Mouse (Mus musculus): ENCODE data around the gene Metap1d. TPM values are rescaled to one million over a fixed set of nuclear protein-coding genes. Genes with fewer than 3 reads are reported as not detected.
A peak's percentile ranks its signal among the peaks of the same experiment; 100 is the strongest.

The Metap1d gene
- total and polyA plus RNA-seq, 3 experiments: 18.9 to 28.3 (median 21.5) TPM

DNA sequence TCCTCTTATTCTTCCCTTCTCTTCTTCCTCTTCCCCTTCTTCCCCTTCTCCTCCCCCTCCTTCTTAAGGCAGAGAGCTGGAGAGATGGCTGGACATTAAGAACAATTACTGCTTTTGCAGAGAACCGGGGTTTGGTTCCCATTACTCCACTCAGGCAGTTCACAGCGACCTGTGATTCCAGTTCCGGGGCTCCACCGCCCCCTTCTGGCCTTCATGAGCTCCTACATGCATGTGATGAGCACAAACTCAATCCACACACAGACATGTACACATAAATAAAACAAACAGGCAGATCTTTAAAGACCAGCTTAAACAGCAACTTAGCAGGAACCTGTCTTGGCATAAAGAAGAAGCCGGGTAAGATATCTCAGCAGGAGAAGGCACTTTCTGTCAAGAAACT lies 103.0 kb downstream of the Metap1d start:
- no peak for DNase-seq (ENCODE audit: extremely low read depth)
- dilution Hi-C loops (cut with MboI; ENCODE audit: extremely low pct_ligation_motif_present, extremely low pct_unique_long_range_greater_than_20kb, low sequenced_read_pairs) (no loop called here), in situ Hi-C loops (cut with MboI; ENCODE audit: low pct_ligation_motif_present, low pct_unique_long_range_greater_than_20kb, low sequenced_read_pairs) (no loop called here)
- Histone ChIP-seq H3K4me2 (ENCODE audit: insufficient read depth, low read depth, poor library complexity, severe bottlenecking) (no peak overlapping the region), H3K27ac (ENCODE audit: insufficient read depth, low read depth) (no peak overlapping the region), H3K79me2 (replicated peaks; ENCODE audit: control insufficient read depth, extremely low read depth, insufficient read depth, poor library complexity, severe bottlenecking) (no peaks in the 10 kb centered on the region), H3K4me3 (replicated peaks in 1 of 3; ENCODE audit: low read depth in 2 of 3, low read length in 2 of 3, poor library complexity in 1 of 3) (no peak overlapping the region), H3K9me3 (replicated peaks; ENCODE audit: low read length) (peaks cover 17% of the 10 kb centered on the region), H3K27me3 (replicated peaks) (peaks cover 2% of the 10 kb centered on the region), H3K36me3 (replicated peaks in 1 of 2; ENCODE audit: control insufficient read depth in 1 of 2, insufficient read depth in 1 of 2, low read length in 1 of 2) (no peaks in the 10 kb centered on the region), H3K9ac (ENCODE audit: insufficient read depth, low read depth) (no peak overlapping the region), H3K4me1 (ENCODE audit: control insufficient read depth in 1 of 2, insufficient read depth in 2 of 2) (no peaks in the 10 kb centered on the region)
- TF ChIP-seq CTCF (conservative IDR thresholded peaks at IDR 0.05 in 1 of 2, IDR thresholded peaks at IDR 0.05 in 1 of 2; ENCODE audit: low read depth in 2 of 2, low read length in 2 of 2) (peak in 1 of 2 experiments; percentile 16; a peak in 2 of 4 replicates), ZNF384 (IDR thresholded peaks at IDR 0.05; ENCODE audit: low read depth, low read length) (no peak), ZC3H11A (IDR thresholded peaks at IDR 0.05; ENCODE audit: low read depth, low read length) (no peak), E2F4 (IDR thresholded peaks at IDR 0.05; ENCODE audit: insufficient replicate concordance, low read depth, low read length) (no peak), MEF2A (IDR thresholded peaks at IDR 0.05; ENCODE audit: borderline replicate concordance, low read depth, low read length) (no peak), UBTF (IDR thresholded peaks at IDR 0.05; ENCODE audit: low read depth, low read length) (no peak), GABPA (IDR thresholded peaks at IDR 0.05; ENCODE audit: insufficient replicate concordance, low read depth, low read length) (no peak)

DNA sequence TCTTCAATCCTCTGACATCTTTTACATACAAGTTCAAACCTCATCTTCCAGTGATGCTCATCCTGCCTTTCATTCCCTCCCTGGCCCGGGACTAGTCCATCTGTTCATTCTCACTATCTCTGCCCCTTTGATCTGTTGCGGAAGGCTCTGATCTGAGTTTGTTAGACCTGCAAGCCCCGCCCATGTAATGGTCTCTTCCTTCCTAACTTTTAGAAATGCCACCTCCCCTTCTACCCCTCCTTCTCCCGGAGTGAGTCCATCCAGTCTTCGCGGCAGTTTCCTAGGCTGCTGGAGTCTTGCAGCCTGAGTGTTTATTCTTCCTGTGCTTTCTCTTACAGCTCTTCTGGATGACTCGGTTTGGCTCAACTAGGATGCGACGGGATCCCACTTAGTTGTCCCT lies 113.4 kb downstream of the Metap1d start:
- Histone ChIP-seq H3K36me3 (replicated peaks in 1 of 2; ENCODE audit: control insufficient read depth in 1 of 2, insufficient read depth in 1 of 2, low read length in 1 of 2) (no peaks in the 10 kb centered on the region), H3K4me2 (ENCODE audit: insufficient read depth, low read depth, poor library complexity, severe bottlenecking) (no peak overlapping the region), H3K27me3 (replicated peaks) (no peaks in the 10 kb centered on the region), H3K4me3 (replicated peaks in 1 of 3; ENCODE audit: low read depth in 2 of 3, low read length in 2 of 3, poor library complexity in 1 of 3) (no peak overlapping the region), H3K27ac (ENCODE audit: insufficient read depth, low read depth) (no peak overlapping the region), H3K79me2 (replicated peaks; ENCODE audit: control insufficient read depth, extremely low read depth, insufficient read depth, poor library complexity, severe bottlenecking) (no peaks in the 10 kb centered on the region), H3K4me1 (ENCODE audit: control insufficient read depth in 1 of 2, insufficient read depth in 2 of 2) (no peaks in the 10 kb centered on the region), H3K9me3 (replicated peaks; ENCODE audit: low read length) (no peaks in the 10 kb centered on the region), H3K9ac (ENCODE audit: insufficient read depth, low read depth) (no peak overlapping the region)
- dilution Hi-C loops (cut with MboI; ENCODE audit: extremely low pct_ligation_motif_present, extremely low pct_unique_long_range_greater_than_20kb, low sequenced_read_pairs): no loop called here
- TF ChIP-seq USF1 (IDR thresholded peaks at IDR 0.05; ENCODE audit: low read depth, low read length) (no peak), EP300 (IDR thresholded peaks at IDR 0.05; ENCODE audit: low read length) (no peak), ZC3H11A (IDR thresholded peaks at IDR 0.05; ENCODE audit: low read depth, low read length) (no peak), MAX (IDR thresholded peaks at IDR 0.05; ENCODE audit: low read length) (no peak), CTCF (conservative IDR thresholded peaks at IDR 0.05 in 1 of 2, IDR thresholded peaks at IDR 0.05 in 1 of 2; ENCODE audit: low read depth in 2 of 2, low read length in 2 of 2) (no peak), MAFK (IDR thresholded peaks at IDR 0.05; ENCODE audit: insufficient replicate concordance, low read length) (no peak), JUN (IDR thresholded peaks at IDR 0.05; ENCODE audit: insufficient read depth, low read depth, low read length) (no peak), RAD21 (IDR thresholded peaks at IDR 0.05; ENCODE audit: low read depth, low read length) (no peak), IRF4 (IDR thresholded peaks at IDR 0.05; ENCODE audit: low read depth, low read length) (no peak), NRF1 (IDR thresholded peaks at IDR 0.05; ENCODE audit: low read depth, low read length) (no peak)
- no peak for DNase-seq (ENCODE audit: extremely low read depth)
- in situ Hi-C loops (cut with MboI; ENCODE audit: low pct_ligation_motif_present, low pct_unique_long_range_greater_than_20kb, low sequenced_read_pairs): no loop called here

All from CH12.LX (cell line).